Mouse (Mus musculus): ENCODE measurements at regions not wholly inside any gene's neighbourhood (a gene's known extent, or its start where the extent isn't known, plus 50 kb on each side); places are given as distances from the start of the nearest gene placed in this dataset.

- no peak overlapping the region for H3K4me3 ChIP-seq (ENCODE audit: low read depth, low read length)
- no peak overlapping the region for H3K27ac ChIP-seq (ENCODE audit: low read depth, low read length)
- DNase-seq (ENCODE audit: low spot score): no peak
- ATAC-seq (replicated peaks; ENCODE audit: low FRiP score): no peak
- H3K9me3 ChIP-seq (ENCODE audit: control insufficient read depth, low read length): no peaks in the 10 kb centered on the region
- H3K4me2 ChIP-seq (ENCODE audit: low read depth, low read length, severe bottlenecking): no peak overlapping the region
- H3K4me1 ChIP-seq (replicated peaks; ENCODE audit: control insufficient read depth, insufficient read depth, low read length): no peaks in the 10 kb centered on the region; the same call in 1 of the 2 replicates
- 63% methylated on average over 9 of the region's 9 CpGs for WGBS
- H3K9ac ChIP-seq (ENCODE audit: low read length): no peak overlapping the region
- H3K27me3 ChIP-seq (ENCODE audit: control insufficient read depth, insufficient read depth, low read length): no peaks in the 10 kb centered on the region
- H3K36me3 ChIP-seq (ENCODE audit: control insufficient read depth, insufficient read depth, low read length): no peaks in the 10 kb centered on the region
Observed at GRCm38 (mm10) chr3:128886678-128887077, 313.0 kb upstream of the Pitx2 start.

- no peak overlapping the region for H3K4me3 ChIP-seq (ENCODE audit: low read depth, low read length)
- WGBS: 90% methylated on average over 5 of the region's 5 CpGs
- H3K36me3 ChIP-seq (ENCODE audit: control insufficient read depth, insufficient read depth, low read length): no peaks in the 10 kb centered on the region
- ATAC-seq (replicated peaks; ENCODE audit: low FRiP score): no peak
- no peak overlapping the region for H3K27ac ChIP-seq (ENCODE audit: low read depth, low read length)
- H3K4me2 ChIP-seq (ENCODE audit: low read depth, low read length, severe bottlenecking): no peak overlapping the region
- no peaks in the 10 kb centered on the region for H3K27me3 ChIP-seq (ENCODE audit: control insufficient read depth, insufficient read depth, low read length)
- H3K9me3 ChIP-seq (ENCODE audit: control insufficient read depth, low read length): no peaks in the 10 kb centered on the region
- no peaks in the 10 kb centered on the region for H3K4me1 ChIP-seq (replicated peaks; ENCODE audit: control insufficient read depth, insufficient read depth, low read length)
- H3K9ac ChIP-seq (ENCODE audit: low read length): no peak overlapping the region
- DNase-seq (ENCODE audit: low spot score): no peak
Observed at GRCm38 (mm10) chr3:128891078-128891477, 308.6 kb upstream of the Pitx2 start.

- Histone ChIP-seq H3K36me3 (ENCODE audit: control insufficient read depth, insufficient read depth, low read length) (no peaks in the 10 kb centered on the region), H3K4me1 (replicated peaks; ENCODE audit: control insufficient read depth, insufficient read depth, low read length) (no peaks in the 10 kb centered on the region), H3K4me2 (ENCODE audit: low read depth, low read length, severe bottlenecking) (no peak overlapping the region), H3K4me3 (ENCODE audit: low read depth, low read length) (no peak overlapping the region), H3K9ac (ENCODE audit: low read length) (no peak overlapping the region), H3K27me3 (ENCODE audit: control insufficient read depth, insufficient read depth, low read length) (no peaks in the 10 kb centered on the region), H3K9me3 (ENCODE audit: control insufficient read depth, low read length) (no peaks in the 10 kb centered on the region), H3K27ac (ENCODE audit: low read depth, low read length) (no peak overlapping the region)
- DNase-seq (ENCODE audit: low spot score) (no peak), ATAC-seq (replicated peaks; ENCODE audit: low FRiP score) (no peak)
- WGBS: 96% methylated on average over 3 of the region's 3 CpGs
Observed at GRCm38 (mm10) chr3:128896628-128897027, 303.1 kb upstream of the Pitx2 start.

GRCm38 (mm10) chr3:128911122-128911521, 288.6 kb upstream of the Pitx2 start:
- ATAC-seq (replicated peaks; ENCODE audit: low FRiP score) (no peak), DNase-seq (ENCODE audit: low spot score) (no peak)
- Histone ChIP-seq H3K9me3 (ENCODE audit: control insufficient read depth, low read length) (no peaks in the 10 kb centered on the region), H3K4me1 (replicated peaks; ENCODE audit: control insufficient read depth, insufficient read depth, low read length) (no peaks in the 10 kb centered on the region), H3K4me3 (ENCODE audit: low read depth, low read length) (no peak overlapping the region), H3K9ac (ENCODE audit: low read length) (no peak overlapping the region), H3K27me3 (ENCODE audit: control insufficient read depth, insufficient read depth, low read length) (no peaks in the 10 kb centered on the region), H3K27ac (ENCODE audit: low read depth, low read length) (no peak overlapping the region), H3K36me3 (ENCODE audit: control insufficient read depth, insufficient read depth, low read length) (no peaks in the 10 kb centered on the region), H3K4me2 (ENCODE audit: low read depth, low read length, severe bottlenecking) (no peak overlapping the region)
- WGBS: 79% methylated on average over 4 of the region's 4 CpGs

- Histone ChIP-seq H3K4me1 (replicated peaks; ENCODE audit: control insufficient read depth, insufficient read depth, low read length) (no peaks in the 10 kb centered on the region), H3K4me3 (ENCODE audit: low read depth, low read length) (no peak overlapping the region), H3K27ac (ENCODE audit: low read depth, low read length) (no peak overlapping the region), H3K27me3 (ENCODE audit: control insufficient read depth, insufficient read depth, low read length) (no peaks in the 10 kb centered on the region), H3K9me3 (ENCODE audit: control insufficient read depth, low read length) (no peaks in the 10 kb centered on the region), H3K9ac (ENCODE audit: low read length) (no peak overlapping the region), H3K4me2 (ENCODE audit: low read depth, low read length, severe bottlenecking) (no peak overlapping the region), H3K36me3 (ENCODE audit: control insufficient read depth, insufficient read depth, low read length) (no peaks in the 10 kb centered on the region)
- ATAC-seq (replicated peaks; ENCODE audit: low FRiP score) (no peak), DNase-seq (ENCODE audit: low spot score) (no peak)
Observed at GRCm38 (mm10) chr3:128921428-128921827, 278.2 kb upstream of the Pitx2 start.

- Histone ChIP-seq H3K9ac (ENCODE audit: low read length) (no peak overlapping the region), H3K27me3 (ENCODE audit: control insufficient read depth, insufficient read depth, low read length) (no peaks in the 10 kb centered on the region), H3K4me1 (replicated peaks; ENCODE audit: control insufficient read depth, insufficient read depth, low read length) (no peaks in the 10 kb centered on the region), H3K4me2 (ENCODE audit: low read depth, low read length, severe bottlenecking) (no peak overlapping the region), H3K27ac (ENCODE audit: low read depth, low read length) (no peak overlapping the region), H3K36me3 (ENCODE audit: control insufficient read depth, insufficient read depth, low read length) (no peaks in the 10 kb centered on the region), H3K9me3 (ENCODE audit: control insufficient read depth, low read length) (no peaks in the 10 kb centered on the region), H3K4me3 (ENCODE audit: low read depth, low read length) (no peak overlapping the region)
- WGBS: 83% methylated on average over 4 of the region's 4 CpGs
- ATAC-seq (replicated peaks; ENCODE audit: low FRiP score): no peak
- no peak for DNase-seq (ENCODE audit: low spot score)
Observed at GRCm38 (mm10) chr3:128922150-128922549, 277.5 kb upstream of the Pitx2 start.

- no peak overlapping the region for H3K4me3 ChIP-seq (ENCODE audit: low read depth, low read length)
- no peak overlapping the region for H3K9ac ChIP-seq (ENCODE audit: low read length)
- no peak overlapping the region for H3K27ac ChIP-seq (ENCODE audit: low read depth, low read length)
- no peak overlapping the region for H3K4me2 ChIP-seq (ENCODE audit: low read depth, low read length, severe bottlenecking)
- ATAC-seq (replicated peaks; ENCODE audit: low FRiP score) (no peak), DNase-seq (ENCODE audit: low spot score) (no peak)
- H3K4me1 ChIP-seq (replicated peaks; ENCODE audit: control insufficient read depth, insufficient read depth, low read length): no peaks in the 10 kb centered on the region
- H3K27me3 ChIP-seq (ENCODE audit: control insufficient read depth, insufficient read depth, low read length): no peaks in the 10 kb centered on the region
- WGBS: 75% methylated on average over 5 of the region's 5 CpGs
- no peaks in the 10 kb centered on the region for H3K36me3 ChIP-seq (ENCODE audit: control insufficient read depth, insufficient read depth, low read length)
- H3K9me3 ChIP-seq (ENCODE audit: control insufficient read depth, low read length): no peaks in the 10 kb centered on the region
Observed at GRCm38 (mm10) chr3:128938536-128938935, 261.1 kb upstream of the Pitx2 start.

GRCm38 (mm10) chr3:128941156-128941555, 258.5 kb upstream of the Pitx2 start:
- Histone ChIP-seq H3K27me3 (ENCODE audit: control insufficient read depth, insufficient read depth, low read length) (no peaks in the 10 kb centered on the region), H3K9me3 (ENCODE audit: control insufficient read depth, low read length) (no peaks in the 10 kb centered on the region), H3K9ac (ENCODE audit: low read length) (no peak overlapping the region), H3K27ac (ENCODE audit: low read depth, low read length) (no peak overlapping the region), H3K4me1 (replicated peaks; ENCODE audit: control insufficient read depth, insufficient read depth, low read length) (no peaks in the 10 kb centered on the region), H3K4me2 (ENCODE audit: low read depth, low read length, severe bottlenecking) (no peak overlapping the region), H3K36me3 (ENCODE audit: control insufficient read depth, insufficient read depth, low read length) (no peaks in the 10 kb centered on the region), H3K4me3 (ENCODE audit: low read depth, low read length) (no peak overlapping the region)
- DNase-seq (ENCODE audit: low spot score) (no peak), ATAC-seq (replicated peaks; ENCODE audit: low FRiP score) (no peak)
- 76% methylated on average over 2 of the region's 2 CpGs for WGBS

GRCm38 (mm10) chr3:128944631-128945030, 255.0 kb upstream of the Pitx2 start:
- Histone ChIP-seq H3K27me3 (ENCODE audit: control insufficient read depth, insufficient read depth, low read length) (no peaks in the 10 kb centered on the region), H3K4me3 (ENCODE audit: low read depth, low read length) (no peak overlapping the region), H3K36me3 (ENCODE audit: control insufficient read depth, insufficient read depth, low read length) (no peaks in the 10 kb centered on the region), H3K27ac (ENCODE audit: low read depth, low read length) (no peak overlapping the region), H3K9ac (ENCODE audit: low read length) (no peak overlapping the region), H3K9me3 (ENCODE audit: control insufficient read depth, low read length) (no peaks in the 10 kb centered on the region), H3K4me1 (replicated peaks; ENCODE audit: control insufficient read depth, insufficient read depth, low read length) (no peaks in the 10 kb centered on the region), H3K4me2 (ENCODE audit: low read depth, low read length, severe bottlenecking) (no peak overlapping the region)
- WGBS: 75% methylated on average over 6 of the region's 6 CpGs
- DNase-seq (ENCODE audit: low spot score): no peak
- ATAC-seq (replicated peaks; ENCODE audit: low FRiP score): no peak

Measured in forebrain, embryonic 11.5 days (tissue).